Mouse (Mus musculus): ENCODE results near the gene Lpar3. TPM values are rescaled to one million over a fixed set of nuclear protein-coding genes. Genes with fewer than 3 reads are reported as not detected.

Lpar3 gene
- total RNA-seq, 2 experiments from 2014 or later = 0.47 to 0.57 TPM

GRCm38 (mm10) chr3:146255123-146255522 is 34.4 kb downstream of the Lpar3 start:
- DNase-seq (ENCODE audit: extremely low spot score in 1 of 2, low spot score in 1 of 2) = no peak

DNA sequence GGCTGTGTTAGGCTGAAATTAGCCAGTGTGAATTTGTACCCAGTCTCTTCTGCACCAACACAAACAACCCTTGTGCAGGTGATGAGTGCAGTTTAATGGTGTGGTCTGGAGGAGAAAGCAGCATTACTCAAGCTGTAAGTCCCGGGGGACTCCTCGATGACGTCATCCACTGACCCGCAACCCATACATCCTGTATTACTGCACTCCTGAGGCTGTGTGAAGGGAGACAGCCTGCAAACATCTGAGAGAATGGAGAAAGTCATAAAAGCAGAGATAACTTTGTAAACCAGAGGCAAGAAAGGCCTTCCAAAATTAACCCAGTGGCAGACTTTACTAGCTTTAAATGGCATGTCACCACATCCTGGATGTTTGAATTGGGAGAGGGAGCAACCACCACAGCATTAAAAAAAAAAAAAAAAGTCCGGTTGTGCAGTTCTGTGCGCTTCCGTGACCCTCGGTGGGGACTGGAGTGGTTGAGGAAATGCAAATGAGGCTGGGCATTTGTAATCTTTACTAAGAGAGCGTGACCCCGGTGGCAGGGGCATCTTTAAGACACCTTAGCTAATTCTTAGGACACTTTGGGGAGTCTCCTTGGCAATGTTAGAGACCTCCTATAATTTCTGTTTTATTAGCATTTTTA is 36.8 kb downstream of the Lpar3 start:
- DNase-seq (ENCODE audit: extremely low spot score in 1 of 2, low spot score in 1 of 2) = no peak

GRCm38 (mm10) chr3:146260203-146260602 is 39.4 kb downstream of the Lpar3 start:
- DNase-seq (ENCODE audit: extremely low spot score in 1 of 2, low spot score in 1 of 2) = no peak

GRCm38 (mm10) chr3:146260845-146261244 is 40.1 kb downstream of the Lpar3 start:
- DNase-seq (ENCODE audit: extremely low spot score in 1 of 2, low spot score in 1 of 2) = no peak

DNA sequence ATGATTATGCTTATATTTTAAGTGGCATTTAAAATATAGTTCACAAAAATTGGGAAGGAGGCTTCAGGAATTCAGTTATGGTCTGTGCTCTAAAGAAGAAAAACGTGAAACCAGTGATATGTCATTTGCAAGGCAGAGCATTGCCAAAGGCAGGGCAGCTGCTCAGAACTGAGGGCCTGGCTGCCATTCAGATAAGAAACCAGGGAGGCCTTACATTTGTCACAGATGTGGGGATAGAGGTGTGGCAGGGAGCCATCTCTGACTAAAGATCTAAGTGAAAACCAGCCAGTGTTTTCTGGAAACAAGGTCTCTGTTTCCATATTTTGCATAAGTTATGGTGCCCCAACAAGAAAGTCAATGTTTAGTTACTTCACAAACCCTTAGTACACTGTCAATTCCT is 41.8 kb downstream of the Lpar3 start:
- no peak for DNase-seq (ENCODE audit: extremely low spot score in 1 of 2, low spot score in 1 of 2)

DNA sequence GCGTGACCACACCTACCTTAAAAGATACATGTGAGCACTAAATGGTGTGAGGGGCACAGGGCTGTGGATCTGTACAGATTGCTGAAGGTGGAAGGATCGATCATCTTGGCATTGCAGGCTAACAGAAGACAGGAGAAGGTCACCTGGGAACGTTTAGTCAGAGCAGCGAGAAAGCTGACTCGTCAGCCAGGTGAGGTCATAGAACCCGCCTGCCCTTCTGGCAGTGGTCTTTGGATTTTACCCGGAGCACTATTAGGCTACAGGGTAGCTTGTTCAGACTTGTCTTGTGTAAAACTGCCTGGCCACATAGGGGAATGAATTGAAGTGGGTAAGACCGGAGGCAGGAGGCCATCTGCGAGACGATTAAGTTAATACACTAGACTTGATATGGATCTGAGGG is 43.4 kb downstream of the Lpar3 start:
- no peak for DNase-seq (ENCODE audit: extremely low spot score in 1 of 2, low spot score in 1 of 2)

DNA sequence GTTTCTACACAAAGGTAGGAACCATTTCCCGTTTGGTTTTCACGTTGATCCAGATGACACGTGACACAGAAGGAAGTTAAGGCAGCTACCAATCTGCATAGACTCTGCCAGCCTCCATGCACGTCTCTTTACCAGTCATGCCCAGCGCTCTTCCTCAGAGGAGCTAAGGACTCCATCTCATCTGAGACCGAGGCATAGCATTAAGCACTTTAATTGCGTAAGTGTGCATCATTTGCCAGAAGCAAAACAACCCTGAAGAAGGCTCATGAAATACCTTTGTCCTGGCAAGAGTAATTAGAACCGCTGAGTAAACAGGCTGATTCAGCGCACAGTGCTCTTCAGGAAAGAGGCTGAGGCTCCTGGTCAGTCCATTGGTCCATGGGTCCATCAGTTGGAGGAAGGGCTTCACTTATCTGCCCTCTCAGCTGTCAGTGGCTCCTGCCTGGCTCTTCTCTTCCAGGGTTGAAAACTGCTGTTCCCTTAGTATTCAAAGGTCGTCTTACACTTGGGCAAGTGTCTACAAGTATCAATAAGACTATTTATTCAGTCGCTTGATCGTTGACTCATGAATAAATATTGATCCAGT is 44.9 kb downstream of the Lpar3 start:
- DNase-seq (ENCODE audit: extremely low spot score in 1 of 2, low spot score in 1 of 2) = no peak

DNA sequence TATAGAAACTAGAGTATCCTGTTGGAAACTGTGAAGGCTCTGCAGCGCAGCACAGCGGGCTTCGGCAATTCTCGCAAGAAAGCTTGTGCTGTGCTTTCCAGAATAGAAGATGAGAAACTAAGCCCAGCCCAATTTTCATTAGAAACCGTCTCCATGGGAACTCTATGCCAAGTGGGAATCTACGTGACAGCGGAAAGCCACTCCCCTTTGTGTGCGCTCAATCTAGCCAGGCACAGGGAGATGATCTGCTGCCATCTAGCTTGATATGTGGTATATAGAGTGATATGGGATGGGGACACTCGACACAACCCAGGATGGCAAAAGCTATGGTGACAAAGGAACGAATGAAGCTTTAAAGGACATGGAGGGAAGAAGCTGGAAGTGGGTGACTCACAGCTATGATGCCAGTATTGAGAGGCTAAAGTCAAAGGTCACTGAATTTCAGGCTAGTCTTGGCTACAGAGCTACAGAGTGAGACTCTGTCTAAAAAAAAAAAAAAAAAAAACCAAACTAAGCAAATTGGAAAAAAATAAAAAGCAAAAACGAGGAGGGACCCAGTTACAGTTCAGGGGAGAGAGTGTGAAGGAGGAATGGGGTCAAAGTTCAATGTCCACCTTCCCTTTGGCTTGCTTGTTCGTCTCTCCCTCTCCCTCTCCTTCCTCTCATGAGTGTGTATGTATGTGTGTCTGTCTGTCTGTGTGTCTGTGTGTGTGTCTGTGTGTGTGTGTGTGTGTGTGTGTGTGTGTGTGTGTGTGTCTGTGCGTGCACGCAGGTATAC is 47.5 kb downstream of the Lpar3 start:
- no peak for DNase-seq (ENCODE audit: extremely low spot score in 1 of 2, low spot score in 1 of 2)

DNA sequence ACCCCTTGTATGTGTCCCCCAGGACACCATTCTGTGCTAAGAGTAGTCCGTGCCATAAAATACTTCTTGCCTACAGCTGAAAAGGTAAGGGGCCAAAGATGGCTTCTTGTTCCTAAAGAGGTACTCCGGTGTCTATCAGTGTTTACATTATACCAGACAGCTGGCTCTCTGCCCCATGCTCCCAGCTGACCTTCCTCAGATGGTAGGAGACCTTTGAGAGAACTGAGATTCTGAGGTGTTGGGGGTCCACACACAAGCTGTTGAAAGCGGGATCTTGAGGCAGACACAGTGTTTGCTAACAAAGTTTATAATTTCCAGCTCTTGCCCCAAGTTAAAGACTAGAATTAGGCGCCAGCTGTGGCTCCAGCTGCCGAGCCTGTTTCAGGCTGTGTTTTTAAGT is 53.7 kb downstream of the Lpar3 start:
- no peak for DNase-seq (ENCODE audit: extremely low spot score in 1 of 2, low spot score in 1 of 2)

GRCm38 (mm10) chr3:146275360-146276025 is 54.7 kb downstream of the Lpar3 start:
- DNase-seq (ENCODE audit: extremely low spot score in 1 of 2, low spot score in 1 of 2) = no peak

DNA sequence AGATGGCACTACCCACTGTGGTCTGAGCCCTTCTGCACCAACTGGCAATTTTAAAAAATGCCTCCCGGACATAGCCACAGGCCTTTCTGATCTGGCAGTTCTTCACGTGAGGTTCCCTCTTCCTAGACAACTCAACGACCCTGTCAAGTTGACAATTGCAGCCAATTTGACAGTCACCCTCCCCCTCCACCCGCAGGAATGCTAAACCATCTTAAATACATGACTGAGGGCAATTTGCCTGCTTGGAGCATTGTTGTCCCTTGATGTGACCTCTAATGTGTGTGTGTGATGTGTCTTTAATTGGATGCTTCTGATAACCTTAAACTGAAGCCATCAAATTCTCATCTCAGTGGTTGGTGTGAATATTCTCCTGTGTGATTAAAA is 55.3 kb downstream of the Lpar3 start:
- no peak for DNase-seq (ENCODE audit: extremely low spot score in 1 of 2, low spot score in 1 of 2)

- DNase-seq (ENCODE audit: extremely low spot score in 1 of 2, low spot score in 1 of 2) = no peak
Observed at GRCm38 (mm10) chr3:146276991-146277390, 56.2 kb downstream of the Lpar3 start.

- peak; percentile 45 to 73 for DNase-seq (ENCODE audit: extremely low spot score in 1 of 2, low spot score in 1 of 2)
Observed at GRCm38 (mm10) chr3:146277456-146277855, 56.7 kb downstream of the Lpar3 start.

DNA sequence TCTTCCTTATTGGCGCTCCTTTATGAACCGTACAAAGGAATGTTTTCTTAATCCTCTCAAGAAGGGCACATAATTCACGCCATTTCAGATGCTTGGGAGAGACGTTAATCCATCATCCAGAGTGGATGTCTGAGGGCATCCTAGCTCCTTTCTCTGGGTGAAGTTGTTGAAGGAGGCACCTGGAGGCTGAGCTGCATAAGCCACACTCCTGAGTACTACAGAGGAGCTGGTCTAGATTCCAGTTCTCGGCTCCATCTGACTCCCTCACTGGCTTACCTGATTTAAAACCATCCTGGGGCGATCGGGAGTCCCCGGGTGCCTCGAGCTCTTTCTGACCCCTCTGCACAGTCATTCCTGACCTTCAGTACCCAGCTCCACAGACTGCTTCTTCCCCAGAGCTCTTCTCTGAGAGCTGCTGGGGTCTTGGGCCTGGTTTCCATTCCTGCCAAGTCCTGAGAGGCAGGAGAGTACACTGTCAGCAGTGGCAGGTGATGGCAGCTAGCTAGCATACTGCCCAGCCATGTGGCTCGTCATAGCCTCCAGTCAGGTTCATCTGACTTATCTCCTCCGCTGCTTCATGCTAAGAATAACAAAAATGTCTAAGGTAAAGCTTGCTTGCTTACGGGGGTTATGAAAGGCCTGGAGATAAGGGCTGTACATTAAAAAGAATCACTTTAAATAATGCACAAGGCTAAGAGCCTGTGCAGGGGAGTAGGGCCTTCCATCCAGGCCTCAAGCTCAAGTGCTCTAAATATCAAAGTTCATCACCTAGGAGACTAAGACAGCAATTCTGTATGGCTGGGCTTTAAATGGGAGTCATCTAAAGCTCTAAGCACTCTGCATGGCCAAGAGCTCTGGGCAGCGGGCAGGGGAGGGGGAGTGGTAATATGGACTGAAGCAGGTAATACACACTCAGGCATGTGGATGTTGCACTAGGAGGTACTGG is 57.7 kb downstream of the Lpar3 start:
- no peak for DNase-seq (ENCODE audit: extremely low spot score in 1 of 2, low spot score in 1 of 2)

- no peak for DNase-seq (ENCODE audit: extremely low spot score in 1 of 2, low spot score in 1 of 2)
Observed at GRCm38 (mm10) chr3:146283732-146284361, 63.1 kb downstream of the Lpar3 start.

DNA sequence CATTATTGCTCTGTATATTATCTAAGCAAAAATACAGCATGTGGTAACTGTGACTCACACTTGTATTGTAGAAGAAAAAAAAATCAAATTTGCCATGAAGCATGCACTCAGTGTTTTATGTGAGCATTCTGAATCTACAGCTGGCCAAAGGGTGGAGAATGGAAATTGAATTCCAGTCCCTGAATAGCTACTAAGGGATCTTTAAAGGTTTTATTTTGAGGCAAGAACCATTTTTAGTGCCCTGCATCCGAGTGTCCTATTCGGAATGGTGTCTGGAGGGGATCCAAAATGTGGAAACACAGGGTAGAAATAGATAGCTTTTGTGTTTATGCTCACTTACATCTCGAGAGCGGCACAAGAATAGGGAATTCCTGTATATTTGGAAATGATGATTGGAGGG is 65.4 kb downstream of the Lpar3 start:
- no peak for DNase-seq (ENCODE audit: extremely low spot score in 1 of 2, low spot score in 1 of 2)

DNA sequence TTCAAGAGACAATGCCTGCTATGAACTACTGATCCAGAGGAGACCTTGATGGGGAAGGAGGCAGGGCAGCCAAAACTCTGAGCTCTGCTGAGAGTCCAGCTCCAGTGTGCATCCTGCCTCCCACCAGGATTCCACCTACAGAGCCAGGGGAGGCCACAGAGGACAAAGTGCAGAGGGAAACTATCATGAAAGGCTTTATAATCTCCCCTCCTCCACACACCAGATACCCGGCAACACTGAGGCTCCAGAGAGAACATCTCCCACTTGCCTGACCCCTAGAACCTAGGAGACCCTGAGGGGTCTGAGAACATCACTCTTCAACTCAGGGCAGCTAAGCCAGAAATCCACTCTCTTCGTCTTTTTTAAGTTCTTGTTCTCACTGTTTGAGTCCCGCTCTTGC is 71.2 kb downstream of the Lpar3 start:
- no peak for DNase-seq (ENCODE audit: extremely low spot score in 1 of 2, low spot score in 1 of 2)

DNA sequence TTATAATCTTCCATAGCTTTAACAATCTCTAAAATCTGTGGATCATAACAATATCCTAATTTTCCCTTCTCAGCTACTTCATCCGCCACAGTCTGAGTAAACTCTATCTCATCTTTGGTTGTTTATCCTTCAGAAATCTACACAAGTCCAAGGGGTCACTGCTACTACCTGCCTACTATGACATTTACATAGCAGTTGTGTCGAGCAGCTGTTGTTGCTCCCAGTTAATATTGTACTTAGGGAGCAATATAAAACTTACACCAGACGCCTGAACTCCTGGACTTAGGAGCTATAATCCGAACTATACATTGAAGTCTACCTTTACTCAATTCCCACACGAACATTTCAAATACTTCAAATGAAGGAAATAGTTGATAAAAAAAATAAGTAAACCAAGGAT is 71.8 kb downstream of the Lpar3 start:
- DNase-seq (ENCODE audit: extremely low spot score in 1 of 2, low spot score in 1 of 2) = no peak

DNA sequence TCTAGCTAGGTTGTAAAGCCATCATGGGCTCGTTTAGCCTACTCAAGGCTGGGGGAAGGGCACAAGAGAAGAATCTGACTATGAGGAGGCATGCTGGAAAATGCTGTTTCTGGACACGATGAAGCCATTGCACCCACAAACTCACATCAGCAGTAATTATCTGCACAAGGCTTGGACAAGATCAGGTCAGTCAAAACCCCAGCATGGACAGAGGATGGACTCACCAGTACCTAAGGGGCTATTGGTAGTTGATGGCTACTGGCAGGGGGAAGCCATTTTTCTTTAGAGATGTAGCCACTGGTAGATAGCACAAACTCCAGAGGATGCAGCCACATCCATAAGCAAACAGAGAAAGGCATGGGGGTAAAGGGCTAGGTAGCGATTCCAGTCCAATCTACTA is 81.7 kb downstream of the Lpar3 start:
- no peak for DNase-seq (ENCODE audit: extremely low spot score in 1 of 2, low spot score in 1 of 2)

DNA sequence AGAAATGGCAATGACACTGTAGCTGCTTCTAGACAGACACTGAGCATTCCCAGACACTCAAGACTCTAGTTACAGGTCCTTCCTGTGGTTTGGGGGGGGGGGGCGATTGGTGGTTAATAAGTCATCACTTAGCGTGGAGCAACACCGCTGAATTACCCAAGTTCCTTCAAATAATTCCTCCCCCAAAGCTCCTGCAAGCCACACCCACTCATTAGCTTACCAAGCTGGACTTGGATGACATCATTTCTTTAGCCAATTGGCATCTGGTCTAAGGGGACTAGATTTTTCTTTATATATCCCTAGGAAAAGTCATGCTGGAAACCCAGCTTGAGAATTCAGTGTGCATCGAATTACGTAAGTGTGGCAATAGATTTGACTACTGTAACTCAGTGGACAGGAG is 82.4 kb downstream of the Lpar3 start:
- DNase-seq (ENCODE audit: extremely low spot score in 1 of 2, low spot score in 1 of 2) = no peak

All from layer of hippocampus, postnatal 25 days (tissue).